Mouse (Mus musculus) hindbrain, embryonic 14.5 days (tissue): Measurements from ENCODE around the gene Sipa1l3. TPM values are rescaled to one million over a fixed set of nuclear protein-coding genes. Genes with fewer than 3 reads are reported as not detected.

Experiments
- ATAC-seq: fragments of 200-750 bp; cut with Nextera tagmentation; 2 replicates; pipeline ENCODE4 v1.8.0; 2017; ENCODE audit warnings: moderate number of reproducible peaks, mild to moderate bottlenecking, moderate TSS enrichment, moderate library complexity; ENCODE audit not compliant: low FRiP score
- DNase-seq: peaks from one replicate; pipeline ENCODE4 v3.0.0-alpha.2; 2015; ENCODE audit warnings: low spot score
- H3K27ac ChIP-seq: fragments of 300-500 bp; sonication (generic); 2 replicates; pipeline ENCODE4 v1.5.1; 2014; ENCODE audit warnings: mild to moderate bottlenecking, moderate library complexity
- H3K27me3 ChIP-seq: fragments of 300-500 bp; sonication (generic); 2 replicates; pipeline ENCODE4 v1.6.1; 2014; ENCODE audit warnings: mild to moderate bottlenecking, low read length, mixed read lengths; ENCODE audit not compliant: control insufficient read depth, insufficient read depth
- H3K36me3 ChIP-seq: fragments of 300-500 bp; sonication (generic); replicated peaks from 2 replicates; pipeline ENCODE4 v1.6.1; 2014; ENCODE audit not compliant: control insufficient read depth, insufficient read depth
- H3K4me1 ChIP-seq: fragments of 300-500 bp; sonication (generic); replicated peaks from 2 replicates; pipeline ENCODE4 v1.6.1; 2014; ENCODE audit warnings: antibody characterized with exemption, low read length, mixed read lengths; ENCODE audit not compliant: control insufficient read depth, insufficient read depth
- H3K4me2 ChIP-seq: fragments of 300-500 bp; sonication (generic); replicated peaks from 2 replicates; pipeline ENCODE4 v1.6.1; 2014; ENCODE audit warnings: mild to moderate bottlenecking, moderate library complexity
- H3K4me3 ChIP-seq: fragments of 300-500 bp; sonication (generic); replicated peaks from 2 replicates; pipeline ENCODE4 v1.5.1; 2014; ENCODE audit warnings: mild to moderate bottlenecking, low read length
- H3K9ac ChIP-seq: fragments of 300-500 bp; sonication (generic); 2 replicates; pipeline ENCODE4 v1.6.1; 2014
- H3K9me3 ChIP-seq: fragments of 300-500 bp; sonication (generic); 2 replicates; pipeline ENCODE4 v1.6.1; 2016; ENCODE audit warnings: low read length; ENCODE audit not compliant: control insufficient read depth
- WGBS: fragments of 180-500 bp; shearing (Covaris S2); extraction: QIAGEN DNeasy Blood & Tissue Kit; methylation state at CpG from one replicate; pipeline ENCODE4 v1.1.7; 2014; 5-methylcytosine and 5-hydroxymethylcytosine counted together
- polyA plus RNA-seq: library from polyadenylated mRNA; unstranded; fragments of >200 nt; fragmentation: Nextera tagmentation; extraction: Ambion mirVana; gene quantifications from 2 replicates; pipeline ENCODE4 v1.2.1, GENCODE M21; 2014

The Sipa1l3 gene
- polyA plus RNA-seq, 1 experiment from 2014 or later, result 21.4 TPM

DNA sequence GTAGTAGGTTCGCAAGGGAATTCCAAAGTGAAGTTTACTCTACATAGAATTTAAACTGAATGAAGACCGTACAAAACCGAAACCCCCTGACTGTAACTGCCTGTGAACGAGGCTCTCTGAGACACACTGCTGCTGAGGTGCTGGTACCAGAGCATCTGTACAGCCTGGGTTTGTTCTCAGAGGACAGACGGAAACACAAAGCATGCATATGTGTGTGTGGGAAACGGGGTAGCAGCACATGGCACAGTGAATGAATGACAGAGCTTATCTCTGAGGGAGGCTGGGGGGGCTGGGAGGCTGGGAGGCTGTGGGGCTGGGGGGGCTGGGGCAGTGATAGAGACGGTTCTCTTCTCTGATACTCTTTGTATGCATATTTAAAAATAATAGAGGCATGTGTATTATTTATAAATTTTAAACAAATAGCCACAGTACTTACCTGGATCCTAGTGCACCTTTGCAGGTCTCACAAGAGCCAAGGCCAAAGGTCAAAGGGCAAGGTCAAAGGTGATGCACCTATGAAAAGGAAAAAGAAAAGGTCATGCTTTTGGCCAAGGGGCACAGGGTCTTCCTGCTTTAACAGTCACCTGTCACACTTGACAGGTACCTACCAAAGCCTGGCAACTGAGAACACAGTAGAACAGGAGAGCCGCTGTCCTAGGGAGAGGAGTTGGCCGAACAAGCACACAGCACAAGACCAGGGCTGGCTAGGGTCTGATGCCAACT is 84.0 kb downstream of the Sipa1l3 start:
- Histone ChIP-seq H3K4me1 (peaks cover 37% of the 10 kb centered on the region), H3K27me3 (no peaks in the 10 kb centered on the region), H3K4me3 (no peak overlapping the region), H3K9me3 (no peaks in the 10 kb centered on the region), H3K36me3 (no peaks in the 10 kb centered on the region), H3K27ac (no peak overlapping the region), H3K9ac (no peak overlapping the region), H3K4me2 (no peak overlapping the region)
- WGBS, result 80% methylated on average over 9 of the region's 9 CpGs
- ATAC-seq, result no peak
- no peak for DNase-seq

DNA sequence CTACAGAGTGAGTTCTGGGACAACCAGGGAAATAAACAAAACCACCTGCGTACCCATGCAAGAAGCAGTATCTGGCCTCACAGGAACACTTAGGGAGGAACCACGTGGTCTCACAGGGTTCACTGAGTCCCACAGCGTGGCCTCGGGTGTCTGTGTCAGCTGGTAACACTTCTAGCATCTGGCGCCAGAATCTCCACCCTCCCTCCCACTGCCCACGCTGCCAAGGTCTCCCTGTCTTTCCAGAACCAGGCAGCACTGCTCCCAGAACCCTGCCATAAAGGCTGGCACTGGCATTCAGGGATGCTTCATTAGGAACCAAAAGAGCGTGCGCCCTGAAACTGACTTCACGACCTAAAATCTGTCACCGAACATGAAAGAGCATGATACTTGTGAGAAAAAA is 84.7 kb downstream of the Sipa1l3 start:
- no peaks in the 10 kb centered on the region for H3K9me3 ChIP-seq
- peaks cover 37% of the 10 kb centered on the region for H3K4me1 ChIP-seq
- DNase-seq, result no peak
- no peak overlapping the region for H3K9ac ChIP-seq
- no peak for ATAC-seq
- H3K27ac ChIP-seq, result no peak overlapping the region
- no peaks in the 10 kb centered on the region for H3K36me3 ChIP-seq
- H3K4me3 ChIP-seq, result no peak overlapping the region
- WGBS, result 80% methylated on average over 10 of the region's 10 CpGs
- no peak overlapping the region for H3K4me2 ChIP-seq
- H3K27me3 ChIP-seq, result no peaks in the 10 kb centered on the region

DNA sequence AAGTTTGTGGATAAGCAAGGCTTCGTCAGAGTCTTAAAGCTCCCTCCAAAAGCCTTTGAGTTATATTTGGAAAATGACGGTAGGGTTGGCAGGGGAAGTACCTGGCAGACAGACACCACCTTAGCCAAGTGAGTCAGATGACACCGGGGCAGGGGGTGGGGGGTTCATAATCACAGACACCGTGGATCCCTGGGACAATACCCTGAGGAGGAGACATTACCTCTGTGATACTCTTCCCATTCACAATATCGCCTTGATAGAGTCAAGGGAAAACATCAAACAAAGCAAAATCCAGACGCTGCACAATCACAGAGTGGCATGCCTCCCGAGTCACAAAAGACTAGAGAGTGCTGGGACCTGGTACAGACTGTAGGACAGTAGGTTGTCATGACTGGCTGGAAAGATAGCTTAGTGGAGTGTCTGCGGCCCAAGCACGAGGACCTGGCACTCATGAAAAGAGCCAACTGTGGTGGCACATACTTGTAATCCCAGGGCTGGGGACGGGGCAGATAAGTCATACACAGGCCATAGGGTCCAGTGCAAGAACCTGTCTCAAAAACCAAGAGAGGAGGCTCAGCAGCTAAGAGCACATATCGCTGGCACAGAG is 85.4 kb downstream of the Sipa1l3 start:
- no peak for ATAC-seq
- Histone ChIP-seq H3K4me1 (peaks cover 37% of the 10 kb centered on the region), H3K9ac (no peak overlapping the region), H3K27me3 (no peaks in the 10 kb centered on the region), H3K36me3 (no peaks in the 10 kb centered on the region), H3K4me3 (no peak overlapping the region), H3K27ac (no peak overlapping the region), H3K4me2 (no peak overlapping the region), H3K9me3 (no peaks in the 10 kb centered on the region)
- 65% methylated on average over 11 of the region's 11 CpGs for WGBS
- DNase-seq, result no peak

DNA sequence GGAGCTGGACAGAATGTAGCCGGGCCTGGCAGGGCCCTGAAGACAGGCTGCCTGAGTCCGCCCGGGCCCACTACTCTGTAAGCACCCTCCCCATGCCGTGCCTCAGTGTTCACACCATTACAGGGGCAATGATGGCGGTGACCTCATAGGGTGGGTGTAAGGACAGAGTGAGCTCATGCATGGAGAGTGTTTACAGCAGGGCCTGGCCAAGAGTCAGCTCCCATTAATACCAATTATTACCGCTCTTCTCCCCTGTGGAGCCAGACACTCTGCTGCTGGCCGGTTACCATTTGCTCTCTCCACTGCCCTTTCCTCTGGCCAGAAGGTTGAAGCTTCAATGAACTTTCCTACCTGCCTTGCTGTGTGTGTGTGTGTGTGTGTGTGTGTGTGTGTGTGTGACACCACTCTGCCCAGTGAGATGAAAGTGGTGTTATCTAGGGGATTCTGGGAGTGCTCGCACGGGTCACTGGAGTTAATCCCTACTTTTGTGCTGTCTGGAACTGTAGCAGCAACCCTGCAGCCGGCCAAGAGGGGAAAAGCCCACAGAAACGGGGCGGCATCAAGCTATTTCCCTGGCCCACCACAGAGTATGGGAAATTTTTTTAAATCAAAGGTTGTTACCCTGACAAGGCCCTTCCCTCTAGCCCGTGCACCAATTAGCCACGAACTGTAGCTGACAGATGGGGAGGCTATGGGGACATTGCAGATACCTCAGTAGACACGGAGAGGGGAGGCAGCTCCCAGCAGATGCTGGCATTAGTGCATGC is 86.1 kb downstream of the Sipa1l3 start:
- H3K4me2 ChIP-seq, result no peak overlapping the region
- no peaks in the 10 kb centered on the region for H3K36me3 ChIP-seq
- DNase-seq, result no peak
- no peak overlapping the region for H3K27ac ChIP-seq
- no peak overlapping the region for H3K4me3 ChIP-seq
- H3K27me3 ChIP-seq, result no peaks in the 10 kb centered on the region
- H3K9ac ChIP-seq, result no peak overlapping the region
- H3K4me1 ChIP-seq, result peaks cover 37% of the 10 kb centered on the region
- H3K9me3 ChIP-seq, result no peaks in the 10 kb centered on the region
- 21% methylated on average over 15 of the region's 15 CpGs for WGBS
- ATAC-seq, result peak; percentile 55

DNA sequence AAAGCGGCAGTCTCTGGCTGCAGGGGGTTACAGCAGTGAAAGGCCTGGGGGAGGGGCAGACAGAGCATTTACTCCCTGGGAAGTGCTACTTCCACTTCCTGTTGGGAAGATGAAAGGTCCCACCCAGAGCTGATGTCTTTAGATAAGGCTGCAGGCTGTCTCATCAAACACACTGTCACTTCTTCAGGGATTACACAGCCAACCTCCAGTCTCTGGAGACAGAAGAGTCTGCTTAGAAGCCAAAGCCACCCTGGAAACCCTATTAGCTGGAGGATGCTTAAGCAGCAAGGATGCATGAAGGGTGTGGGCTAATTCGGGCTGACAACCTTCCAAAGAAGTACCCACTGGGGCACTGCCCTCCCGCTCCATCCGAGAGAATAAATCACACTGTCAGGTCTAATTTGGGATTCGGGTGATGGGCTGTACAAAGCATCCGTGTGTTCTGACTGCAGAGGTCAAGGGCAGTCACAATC is 87.7 kb downstream of the Sipa1l3 start:
- Histone ChIP-seq H3K36me3 (no peaks in the 10 kb centered on the region), H3K27me3 (no peaks in the 10 kb centered on the region), H3K9ac (no peak overlapping the region), H3K4me3 (no peak overlapping the region), H3K4me2 (no peak overlapping the region), H3K9me3 (no peaks in the 10 kb centered on the region), H3K27ac (no peak overlapping the region), H3K4me1 (peaks cover 37% of the 10 kb centered on the region)
- no peak for DNase-seq
- ATAC-seq, result peak; percentile 22; the same call in 1 of the 2 replicates
- 4% methylated on average over 6 of the region's 6 CpGs for whole genome bisulfite sequencing

- no peak overlapping the region for H3K4me2 ChIP-seq
- H3K9ac ChIP-seq, result no peak overlapping the region
- DNase-seq, result no peak
- no peak for ATAC-seq
- H3K27me3 ChIP-seq, result no peaks in the 10 kb centered on the region
- WGBS, result 88% methylated on average over 8 of the region's 8 CpGs
- H3K4me3 ChIP-seq, result no peak overlapping the region
- no peaks in the 10 kb centered on the region for H3K9me3 ChIP-seq
- H3K27ac ChIP-seq, result no peak overlapping the region
- no peaks in the 10 kb centered on the region for H3K36me3 ChIP-seq
- H3K4me1 ChIP-seq, result peaks cover 18% of the 10 kb centered on the region
Measured at GRCm38 (mm10) chr7:29426056-29426455, 92.4 kb downstream of the Sipa1l3 start.

GRCm38 (mm10) chr7:29425413-29425827 is 93.0 kb downstream of the Sipa1l3 start:
- no peak overlapping the region for H3K4me3 ChIP-seq
- DNase-seq, result no peak
- no peak overlapping the region for H3K9ac ChIP-seq

DNA sequence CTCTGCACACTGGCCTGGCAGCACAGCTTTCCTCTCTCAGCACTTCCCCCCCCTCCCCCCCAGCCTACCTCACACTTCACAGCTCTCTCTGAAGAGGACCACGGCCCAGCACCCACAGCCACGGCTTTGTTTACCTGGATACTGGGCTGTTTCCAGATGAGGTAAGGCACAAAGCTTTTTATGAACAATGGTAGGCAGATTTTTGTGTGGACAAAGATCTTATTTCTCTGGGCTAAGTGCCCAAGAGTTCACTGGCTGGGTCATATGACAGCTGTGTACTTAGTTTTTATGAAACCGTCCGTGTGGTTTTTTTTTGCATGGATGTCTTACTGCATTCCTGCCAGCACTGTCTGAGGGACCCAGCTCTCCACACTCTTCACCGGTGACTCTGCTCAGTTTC is 93.8 kb downstream of the Sipa1l3 start:
- no peak overlapping the region; the same call in 1 of the 2 replicates for H3K27ac ChIP-seq
- H3K4me2 ChIP-seq, result no peak overlapping the region
- ATAC-seq (no peak), DNase-seq (no peak)
- no peaks in the 10 kb centered on the region for H3K9me3 ChIP-seq
- H3K9ac ChIP-seq, result no peak overlapping the region
- no peaks in the 10 kb centered on the region for H3K27me3 ChIP-seq
- H3K4me3 ChIP-seq, result no peak overlapping the region
- H3K36me3 ChIP-seq, result no peaks in the 10 kb centered on the region
- WGBS, result 69% methylated on average over 5 of the region's 5 CpGs
- H3K4me1 ChIP-seq, result peaks cover 9% of the 10 kb centered on the region; the same call in 1 of the 2 replicates

More at GRCm38 (mm10) chr7:29425413-29425827, 93.0 kb downstream of the Sipa1l3 start:
- Histone ChIP-seq H3K27ac (no peak overlapping the region; the same call in 1 of the 2 replicates), H3K4me2 (no peak overlapping the region), H3K27me3 (no peaks in the 10 kb centered on the region), H3K36me3 (no peaks in the 10 kb centered on the region), H3K4me1 (peaks cover 13% of the 10 kb centered on the region; the same call in 1 of the 2 replicates), H3K9me3 (no peaks in the 10 kb centered on the region)
- WGBS, result 68% methylated on average over 7 of the region's 7 CpGs
- ATAC-seq, result no peak

GRCm38 (mm10) chr7:29421909-29422244 is 96.6 kb downstream of the Sipa1l3 start:
- Histone ChIP-seq H3K9ac (peak overlapping the region; percentile 11; the same call in 1 of the 2 replicates), H3K27ac (peak overlapping the region; percentile 65; the same call in 1 of the 2 replicates), H3K36me3 (no peaks in the 10 kb centered on the region), H3K9me3 (no peaks in the 10 kb centered on the region), H3K27me3 (no peaks in the 10 kb centered on the region), H3K4me3 (no peak overlapping the region), H3K4me1 (peaks cover 13% of the 10 kb centered on the region; the same call in 1 of the 2 replicates), H3K4me2 (no peak overlapping the region)
- 34% methylated on average over 3 of the region's 3 CpGs for WGBS
- no peak for ATAC-seq
- no peak for DNase-seq
